ENCODE assay signal across 8 mouse cellular contexts in genomic region chr19:61151372-61151700, GRCm38 (mm10). TPM values are rescaled to one million over a fixed set of nuclear protein-coding genes. Genes with fewer than 3 reads are reported as not detected.
DNase-seq lines count a peak whose midpoint lies in the region; ATAC-seq lines count a peak whose summit lies in the region.

No protein-coding gene starts in this region.

- H3K4me2 ChIP-seq in embryonic facial prominence, embryonic 13.5 days = peak overlapping the region; percentile 73
- peak overlapping the region; percentile 80 for H3K4me2 ChIP-seq in intestine, embryonic 15.5 days (replicated peaks)
- peak overlapping the region; percentile 74 for H3K4me2 ChIP-seq in liver, embryonic 15.5 days
- peak overlapping the region; percentile 76 for H3K4me2 ChIP-seq in neural tube, embryonic 13.5 days

- peak overlapping the region; percentile 61 for H3K9ac ChIP-seq in embryonic facial prominence, embryonic 13.5 days
- peak overlapping the region; percentile 55 for H3K9ac ChIP-seq in intestine, embryonic 15.5 days
- 0 out of 2 replicates have a peak overlapping the region, but pooled peaks have one; percentile 21 for H3K9ac ChIP-seq in liver, embryonic 15.5 days
- peak overlapping the region; percentile 62 for H3K9ac ChIP-seq in neural tube, embryonic 13.5 days

- H3K27ac ChIP-seq in embryonic facial prominence, embryonic 13.5 days = no peak overlapping the region
- peak overlapping the region; percentile 67 for H3K27ac ChIP-seq in intestine, embryonic 15.5 days
- no peak overlapping the region for H3K27ac ChIP-seq in liver, embryonic 15.5 days (replicated peaks)
- no peak overlapping the region for H3K27ac ChIP-seq in neural tube, embryonic 13.5 days (replicated peaks)

- WGBS in embryonic facial prominence, embryonic 13.5 days = 7% methylated on average over 8 of the region's 8 CpGs
- WGBS in intestine, embryonic 15.5 days = 7% methylated on average over 8 of the region's 8 CpGs
- 9% methylated on average over 8 of the region's 8 CpGs for WGBS in liver, embryonic 15.5 days (ENCODE audit: insufficient replicate concordance)
- WGBS in neural tube, embryonic 13.5 days = 9% methylated on average over 8 of the region's 8 CpGs

- H3K36me3 ChIP-seq in embryonic facial prominence, embryonic 13.5 days = no peaks in the 10 kb centered on the region
- H3K36me3 ChIP-seq in intestine, embryonic 15.5 days = no peaks in the 10 kb centered on the region
- H3K36me3 ChIP-seq in liver, embryonic 15.5 days (replicated peaks) = no peaks in the 10 kb centered on the region
- no peaks in the 10 kb centered on the region for H3K36me3 ChIP-seq in neural tube, embryonic 13.5 days

- H3K9me3 ChIP-seq in embryonic facial prominence, embryonic 13.5 days = no peaks in the 10 kb centered on the region
- no peaks in the 10 kb centered on the region for H3K9me3 ChIP-seq in intestine, embryonic 15.5 days
- no peaks in the 10 kb centered on the region for H3K9me3 ChIP-seq in liver, embryonic 15.5 days (replicated peaks)
- H3K9me3 ChIP-seq in neural tube, embryonic 13.5 days = no peaks in the 10 kb centered on the region

- 0 out of 2 replicates have a peak, but pooled peaks have one; percentile 10 for ATAC-seq in embryonic facial prominence, embryonic 13.5 days (ENCODE audit: insufficient number of reproducible peaks, insufficient read depth, low FRiP score, low TSS enrichment, low read depth)
- ATAC-seq in intestine, embryonic 15.5 days = peak; percentile 95
- peak; percentile 66 for ATAC-seq in liver, embryonic 15.5 days (ENCODE audit: insufficient read depth)
- ATAC-seq in neural tube, embryonic 13.5 days (ENCODE audit: low read depth) = peak; percentile 50; the same call in 1 of the 2 replicates
- ATAC-seq in erythroblast, adult 5-6 weeks (replicated peaks; ENCODE audit: low FRiP score, poor library complexity, severe bottlenecking) = no peak

- DNase-seq in urinary bladder, adult 2 months (ENCODE audit: low spot score) = peak; percentile 22
- DNase-seq in urinary bladder, postnatal 25 days (ENCODE audit: low spot score) = no peak
- no peak for DNase-seq in right cerebral cortex, postnatal 10 days (ENCODE audit: low spot score in 2 of 2)

- peaks cover 4% of the 10 kb centered on the region; the same call in 1 of the 2 replicates for H3K4me1 ChIP-seq in embryonic facial prominence, embryonic 13.5 days
- no peaks in the 10 kb centered on the region for H3K4me1 ChIP-seq in intestine, embryonic 15.5 days (replicated peaks)
- peaks cover 6% of the 10 kb centered on the region for H3K4me1 ChIP-seq in liver, embryonic 15.5 days (replicated peaks)
- peaks cover 13% of the 10 kb centered on the region for H3K4me1 ChIP-seq in neural tube, embryonic 13.5 days (replicated peaks)

- H3K27me3 ChIP-seq in embryonic facial prominence, embryonic 13.5 days = peaks cover 17% of the 10 kb centered on the region
- no peaks in the 10 kb centered on the region for H3K27me3 ChIP-seq in intestine, embryonic 15.5 days (replicated peaks)
- H3K27me3 ChIP-seq in liver, embryonic 15.5 days = no peaks in the 10 kb centered on the region; the same call in 1 of the 2 replicates
- peaks cover 8% of the 10 kb centered on the region; the same call in 1 of the 2 replicates for H3K27me3 ChIP-seq in neural tube, embryonic 13.5 days

- peak overlapping the region; percentile 43 for H3K4me3 ChIP-seq in embryonic facial prominence, embryonic 13.5 days
- H3K4me3 ChIP-seq in intestine, embryonic 15.5 days (replicated peaks) = peak overlapping the region; percentile 46
- peak overlapping the region; percentile 54 for H3K4me3 ChIP-seq in liver, embryonic 15.5 days (replicated peaks)
- peak overlapping the region; percentile 41 for H3K4me3 ChIP-seq in neural tube, embryonic 13.5 days

RNA-seq across cellular contexts. Expression of gene Zfp950, which starts 10.7 kb away (rescaled TPM):
- 49.5 and 51.4 TPM in 2 replicates for polyA plus RNA-seq in urinary bladder, adult 2 months (2012; rRNA removed)
- 56.7 and 63.2 TPM in 2 replicates for polyA plus RNA-seq in embryonic facial prominence, embryonic 13.5 days (2015; fragmentation: Nextera tagmentation; extraction: Ambion mirVana)
- polyA plus RNA-seq in intestine, embryonic 15.5 days (2015; fragmentation: Nextera tagmentation; extraction: Ambion mirVana) = 32.8 and 38.1 TPM in 2 replicates
- 10.8 and 12.2 TPM in 2 replicates for polyA plus RNA-seq in liver, embryonic 15.5 days (2015; fragmentation: Nextera tagmentation; extraction: Ambion mirVana)
- 47.1 and 50.2 TPM in 2 replicates for polyA plus RNA-seq in neural tube, embryonic 13.5 days (2015; fragmentation: Nextera tagmentation; extraction: Ambion mirVana)
- total RNA-seq in erythroblast, adult 5-6 weeks (2015; ENCODE audit: low replicate concordance) = 30.3 and 42.1 TPM in 2 replicates
- total RNA-seq in erythroblast, adult 5-6 weeks (2017; ENCODE audit: low replicate concordance) = 46.4 and 50.7 TPM in 2 replicates

RNA-seq across cellular contexts. Expression of gene Gm7102, which starts 24.8 kb away (rescaled TPM):
- polyA plus RNA-seq in urinary bladder, adult 2 months (2012; rRNA removed) = 0.04 and 0.08 TPM in 2 replicates
- 0.29 TPM in 1 of 2 replicates, not detected in the other for polyA plus RNA-seq in embryonic facial prominence, embryonic 13.5 days (2015; fragmentation: Nextera tagmentation; extraction: Ambion mirVana)
- 0.16 TPM in 1 of 2 replicates, not detected in the other for polyA plus RNA-seq in intestine, embryonic 15.5 days (2015; fragmentation: Nextera tagmentation; extraction: Ambion mirVana)
- polyA plus RNA-seq in liver, embryonic 15.5 days (2015; fragmentation: Nextera tagmentation; extraction: Ambion mirVana) = not detected in 2 replicates
- polyA plus RNA-seq in neural tube, embryonic 13.5 days (2015; fragmentation: Nextera tagmentation; extraction: Ambion mirVana) = 0.13 TPM in 1 of 2 replicates, not detected in the other
- 0.58 TPM in 1 of 2 replicates, not detected in the other for total RNA-seq in erythroblast, adult 5-6 weeks (2015; ENCODE audit: low replicate concordance)
- total RNA-seq in erythroblast, adult 5-6 weeks (2017; ENCODE audit: low replicate concordance) = 1.0 TPM in 1 of 2 replicates, not detected in the other

RNA-seq across cellular contexts. Expression of gene Gm6020, which starts 32.4 kb away (rescaled TPM):
- polyA plus RNA-seq in urinary bladder, adult 2 months (2012; rRNA removed) = not detected in 2 replicates
- polyA plus RNA-seq in embryonic facial prominence, embryonic 13.5 days (2015; fragmentation: Nextera tagmentation; extraction: Ambion mirVana) = not detected in 2 replicates
- polyA plus RNA-seq in intestine, embryonic 15.5 days (2015; fragmentation: Nextera tagmentation; extraction: Ambion mirVana) = not detected in 2 replicates
- polyA plus RNA-seq in liver, embryonic 15.5 days (2015; fragmentation: Nextera tagmentation; extraction: Ambion mirVana) = not detected in 2 replicates
- polyA plus RNA-seq in neural tube, embryonic 13.5 days (2015; fragmentation: Nextera tagmentation; extraction: Ambion mirVana) = not detected in 2 replicates
- not detected in 2 replicates for total RNA-seq in erythroblast, adult 5-6 weeks (2015; ENCODE audit: low replicate concordance)
- not detected in 2 replicates for total RNA-seq in erythroblast, adult 5-6 weeks (2017; ENCODE audit: low replicate concordance)
